In the genomic region with DNA sequence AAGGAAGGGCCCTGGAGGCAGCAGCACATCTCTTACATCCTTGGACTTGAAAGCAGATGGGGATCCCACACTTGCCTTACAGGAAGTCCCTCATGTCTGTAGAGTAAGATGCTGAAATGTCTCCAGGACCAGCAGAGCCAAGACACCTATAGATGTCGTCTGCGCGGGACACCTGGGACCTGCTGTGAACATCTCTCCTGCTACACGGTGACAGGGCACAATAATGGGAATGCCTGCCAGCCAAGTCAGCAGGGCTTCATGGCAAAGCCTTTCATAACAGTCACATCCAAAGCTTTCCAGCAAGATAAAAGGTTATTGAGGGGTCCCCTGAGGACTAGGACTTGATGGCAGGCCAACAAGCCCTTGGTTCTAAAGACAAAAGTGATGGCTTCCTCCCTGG, we compare ENCODE assay signal across 20 mouse cellular contexts.
"Had no signal": no experiment of that assay in that cellular context is flagged by ENCODE, and none has a peak within 500 bp of the region (broad histone marks: within the 10 kb centered on the region; RNA-seq: fewer than 3 reads in every experiment).

No protein-coding gene starts in this region.

- H3K4me3 ChIP-seq: limb, embryonic 10.5 days; limb, embryonic 13.5 days; liver, embryonic 13.5 days had no signal

- DNase-seq: kidney, adult 9 months; kidney, postnatal 14 days; kidney, postnatal 4 days; layer of hippocampus, adult 9-11 months; liver; liver, embryonic 13.5 days; lung, adult 2 months; lung, postnatal 14 days; lung, postnatal 4 days; midbrain, embryonic 14.5 days; right cerebral cortex, adult 18-20 months; right cerebral cortex, postnatal 14 days; right cerebral cortex, postnatal 4 days; thymus, adult 2 months; thymus, postnatal 14 days; thymus, postnatal 4 days had no signal

- H3K4me2 ChIP-seq: limb, embryonic 13.5 days; liver, embryonic 13.5 days; midbrain, embryonic 11.5 days had no signal

- H3K9ac ChIP-seq: limb, embryonic 13.5 days; liver, embryonic 13.5 days had no signal

- H3K9me3 ChIP-seq: limb, embryonic 10.5 days; limb, embryonic 13.5 days; liver, embryonic 13.5 days had no signal

- H3K27ac ChIP-seq: limb, embryonic 10.5 days; limb, embryonic 13.5 days; liver, embryonic 13.5 days; stomach, postnatal 0 days had no signal

- H3K4me1 ChIP-seq: liver, embryonic 13.5 days had no signal

- H3K36me3 ChIP-seq: limb, embryonic 10.5 days; liver, embryonic 13.5 days had no signal

- H3K27me3 ChIP-seq: limb, embryonic 13.5 days; liver, embryonic 13.5 days had no signal
